Mouse (Mus musculus): ENCODE data around the gene Zfp644. TPM values are rescaled to one million over a fixed set of nuclear protein-coding genes. Genes with fewer than 3 reads are reported as not detected.

Zfp644 gene
- polyA plus RNA-seq, 1 experiment, result 11.3 TPM

- DNase-seq, result no peak
- no peak overlapping the region for H3K4me3 ChIP-seq (ENCODE audit: insufficient read depth, low read depth, low read length)
Measured at GRCm38 (mm10) chr5:106710085-106710409, 13.0 kb upstream of the Zfp644 start.

GRCm38 (mm10) chr5:106709388-106710084 lies 12.4 kb upstream of the Zfp644 start:
- H3K36me3 ChIP-seq (ENCODE audit: control insufficient read depth, insufficient read depth, low read length), result no peaks in the 10 kb centered on the region
- no peak overlapping the region for H3K27ac ChIP-seq (ENCODE audit: insufficient read depth, low read depth, low read length)
- no peak for TF ChIP-seq POLR2A (IDR thresholded peaks at IDR 0.05; ENCODE audit: low read depth, low read length)
- TF ChIP-seq CTCF (conservative IDR thresholded peaks at IDR 0.05; ENCODE audit: insufficient read depth, insufficient read length, low read depth, low read length), result no peak
- H3K27me3 ChIP-seq (replicated peaks; ENCODE audit: control insufficient read depth, insufficient read depth, low read length), result no peaks in the 10 kb centered on the region
- H3K4me3 ChIP-seq (ENCODE audit: insufficient read depth, low read depth, low read length), result no peak overlapping the region
- 68% methylated on average over 11 of the region's 11 CpGs for WGBS
- no peaks in the 10 kb centered on the region for H3K4me1 ChIP-seq (ENCODE audit: control insufficient read depth, insufficient read depth, low read length)
- DNase-seq, result no peak

More at GRCm38 (mm10) chr5:106710085-106710409, 13.0 kb upstream of the Zfp644 start:
- no peaks in the 10 kb centered on the region for H3K4me1 ChIP-seq (ENCODE audit: control insufficient read depth, insufficient read depth, low read length)
- H3K27me3 ChIP-seq (replicated peaks; ENCODE audit: control insufficient read depth, insufficient read depth, low read length), result no peaks in the 10 kb centered on the region
- no peak overlapping the region for H3K27ac ChIP-seq (ENCODE audit: insufficient read depth, low read depth, low read length)
- no peaks in the 10 kb centered on the region for H3K36me3 ChIP-seq (ENCODE audit: control insufficient read depth, insufficient read depth, low read length)
- WGBS, result 74% methylated on average over 2 of the region's 2 CpGs
- TF ChIP-seq CTCF (conservative IDR thresholded peaks at IDR 0.05; ENCODE audit: insufficient read depth, insufficient read length, low read depth, low read length), result no peak
- no peak for TF ChIP-seq POLR2A (IDR thresholded peaks at IDR 0.05; ENCODE audit: low read depth, low read length)

- no peaks in the 10 kb centered on the region for H3K36me3 ChIP-seq (ENCODE audit: control insufficient read depth, insufficient read depth, low read length)
- no peak for TF ChIP-seq POLR2A (IDR thresholded peaks at IDR 0.05; ENCODE audit: low read depth, low read length)
- no peak for TF ChIP-seq CTCF (conservative IDR thresholded peaks at IDR 0.05; ENCODE audit: insufficient read depth, insufficient read length, low read depth, low read length)
- H3K4me3 ChIP-seq (ENCODE audit: insufficient read depth, low read depth, low read length), result no peak overlapping the region
- no peaks in the 10 kb centered on the region for H3K4me1 ChIP-seq (ENCODE audit: control insufficient read depth, insufficient read depth, low read length)
- no peaks in the 10 kb centered on the region for H3K27me3 ChIP-seq (replicated peaks; ENCODE audit: control insufficient read depth, insufficient read depth, low read length)
- no peak overlapping the region for H3K27ac ChIP-seq (ENCODE audit: insufficient read depth, low read depth, low read length)
- DNase-seq, result no peak
- WGBS, result 80% methylated on average over 3 of the region's 3 CpGs
Measured at GRCm38 (mm10) chr5:106706363-106706762, 9.3 kb upstream of the Zfp644 start.

- Histone ChIP-seq H3K27me3 (replicated peaks; ENCODE audit: control insufficient read depth, insufficient read depth, low read length) (no peaks in the 10 kb centered on the region), H3K4me3 (ENCODE audit: insufficient read depth, low read depth, low read length) (no peak overlapping the region), H3K36me3 (ENCODE audit: control insufficient read depth, insufficient read depth, low read length) (no peaks in the 10 kb centered on the region), H3K4me1 (ENCODE audit: control insufficient read depth, insufficient read depth, low read length) (no peaks in the 10 kb centered on the region), H3K27ac (ENCODE audit: insufficient read depth, low read depth, low read length) (no peak overlapping the region)
- TF ChIP-seq POLR2A (IDR thresholded peaks at IDR 0.05; ENCODE audit: low read depth, low read length) (no peak), CTCF (conservative IDR thresholded peaks at IDR 0.05; ENCODE audit: insufficient read depth, insufficient read length, low read depth, low read length) (no peak)
- 75% methylated on average over 5 of the region's 5 CpGs for WGBS
- DNase-seq, result no peak
Measured at GRCm38 (mm10) chr5:106705162-106705561, 8.1 kb upstream of the Zfp644 start.

GRCm38 (mm10) chr5:106695681-106696395 lies 1.2 kb downstream of the Zfp644 start:
- DNase-seq, result peak; percentile 74
- WGBS, result under 1% methylated on average over 59 of the region's 63 CpGs
- TF ChIP-seq POLR2A (IDR thresholded peaks at IDR 0.05; ENCODE audit: low read depth, low read length) (no peak), CTCF (conservative IDR thresholded peaks at IDR 0.05; ENCODE audit: insufficient read depth, insufficient read length, low read depth, low read length) (no peak)

GRCm38 (mm10) chr5:106695141-106695540 lies 1.9 kb downstream of the Zfp644 start:
- Histone ChIP-seq H3K27me3 (replicated peaks; ENCODE audit: control insufficient read depth, insufficient read depth, low read length) (no peaks in the 10 kb centered on the region), H3K36me3 (ENCODE audit: control insufficient read depth, insufficient read depth, low read length) (no peaks in the 10 kb centered on the region), H3K27ac (ENCODE audit: insufficient read depth, low read depth, low read length) (no peak overlapping the region), H3K4me3 (ENCODE audit: insufficient read depth, low read depth, low read length) (peak overlapping the region; percentile 75), H3K4me1 (ENCODE audit: control insufficient read depth, insufficient read depth, low read length) (peaks cover 6% of the 10 kb centered on the region; the same call in 1 of the 2 replicates)
- TF ChIP-seq POLR2A (IDR thresholded peaks at IDR 0.05; ENCODE audit: low read depth, low read length) (no peak), CTCF (conservative IDR thresholded peaks at IDR 0.05; ENCODE audit: insufficient read depth, insufficient read length, low read depth, low read length) (no peak)
- 17% methylated on average over 9 of the region's 9 CpGs for WGBS
- DNase-seq, result peak; percentile 9

More at GRCm38 (mm10) chr5:106695681-106696395, 1.2 kb downstream of the Zfp644 start:
- H3K4me1 ChIP-seq (ENCODE audit: control insufficient read depth, insufficient read depth, low read length), result peaks cover 6% of the 10 kb centered on the region; the same call in 1 of the 2 replicates
- H3K36me3 ChIP-seq (ENCODE audit: control insufficient read depth, insufficient read depth, low read length), result no peaks in the 10 kb centered on the region
- H3K4me3 ChIP-seq (ENCODE audit: insufficient read depth, low read depth, low read length), result peak overlapping the region; percentile 75
- H3K27me3 ChIP-seq (replicated peaks; ENCODE audit: control insufficient read depth, insufficient read depth, low read length), result no peaks in the 10 kb centered on the region
- H3K27ac ChIP-seq (ENCODE audit: insufficient read depth, low read depth, low read length), result peak overlapping the region; percentile 92

- Histone ChIP-seq H3K27me3 (replicated peaks; ENCODE audit: control insufficient read depth, insufficient read depth, low read length) (no peaks in the 10 kb centered on the region), H3K36me3 (ENCODE audit: control insufficient read depth, insufficient read depth, low read length) (no peaks in the 10 kb centered on the region), H3K27ac (ENCODE audit: insufficient read depth, low read depth, low read length) (no peak overlapping the region), H3K4me3 (ENCODE audit: insufficient read depth, low read depth, low read length) (no peak overlapping the region), H3K4me1 (ENCODE audit: control insufficient read depth, insufficient read depth, low read length) (peaks cover 6% of the 10 kb centered on the region; the same call in 1 of the 2 replicates)
- no peak for DNase-seq
- TF ChIP-seq POLR2A (IDR thresholded peaks at IDR 0.05; ENCODE audit: low read depth, low read length) (no peak), CTCF (conservative IDR thresholded peaks at IDR 0.05; ENCODE audit: insufficient read depth, insufficient read length, low read depth, low read length) (no peak)
- WGBS, result 96% methylated on average over 1 of the region's 1 CpGs
Measured at GRCm38 (mm10) chr5:106694683-106695082, 2.4 kb downstream of the Zfp644 start.

Measured in kidney, adult 2 months (tissue).